Mouse (Mus musculus) frontal cortex, postnatal 36 days (tissue): ENCODE measurements at regions not wholly inside any gene's neighbourhood (a gene's known extent, or its start where the extent isn't known, plus 50 kb on each side); places are given as distances from the start of the nearest gene placed in this dataset.
A peak's percentile ranks its signal among the peaks of the same experiment; 100 is the strongest.
"Not testable (repeated sequence)": the region's sequence is repeated elsewhere in the genome, so short reads cannot be mapped to it uniquely, and the experiment has no call there.

ENCODE experiments used
- DNase-seq, 2 experiments: peaks; one replicate each; pipeline ENCODE4 v3.0.0; 2022; ENCODE audit warnings: low spot score in 2 of 2

GRCm38 (mm10) chr16:55582029-55582428 is 256.7 kb downstream of the Nfkbiz start:
- DNase-seq: no peak

GRCm38 (mm10) chr16:55580827-55581226 is 257.9 kb downstream of the Nfkbiz start:
- DNase-seq: no peak

GRCm38 (mm10) chr16:55578686-55579085 is 260.0 kb downstream of the Nfkbiz start:
- DNase-seq: no peak

- not testable (repeated sequence) for DNase-seq
Measured at GRCm38 (mm10) chr16:55575609-55576283, 263.0 kb downstream of the Nfkbiz start.

GRCm38 (mm10) chr16:55571106-55571505 is 267.6 kb downstream of the Nfkbiz start:
- DNase-seq: no peak

- no peak for DNase-seq
Measured at GRCm38 (mm10) chr16:55570097-55570496, 268.6 kb downstream of the Nfkbiz start.

GRCm38 (mm10) chr16:55555821-55556535 is 258.2 kb upstream of the Zpld1 start:
- no peak for DNase-seq

GRCm38 (mm10) chr16:55555224-55555623 is 257.4 kb upstream of the Zpld1 start:
- no peak for DNase-seq

GRCm38 (mm10) chr16:55553896-55554295 is 256.1 kb upstream of the Zpld1 start:
- DNase-seq: no peak

- DNase-seq: no peak
Measured at GRCm38 (mm10) chr16:55551348-55551747, 253.6 kb upstream of the Zpld1 start.

- DNase-seq: peak in 1 of 2 experiments; percentile 30
Measured at GRCm38 (mm10) chr16:55550649-55551312, 253.0 kb upstream of the Zpld1 start.

GRCm38 (mm10) chr16:55547095-55547494 is 249.3 kb upstream of the Zpld1 start:
- no peak for DNase-seq

- DNase-seq: no peak
Measured at GRCm38 (mm10) chr16:55540336-55541015, 242.7 kb upstream of the Zpld1 start.

GRCm38 (mm10) chr16:55539179-55539578 is 241.4 kb upstream of the Zpld1 start:
- DNase-seq: no peak

- DNase-seq: no peak
Measured at GRCm38 (mm10) chr16:55537548-55537947, 239.8 kb upstream of the Zpld1 start.

- no peak for DNase-seq
Measured at GRCm38 (mm10) chr16:55532686-55533085, 234.9 kb upstream of the Zpld1 start.

GRCm38 (mm10) chr16:55530844-55531243 is 233.1 kb upstream of the Zpld1 start:
- DNase-seq: no peak

GRCm38 (mm10) chr16:55527680-55528079 is 229.9 kb upstream of the Zpld1 start:
- no peak for DNase-seq

- DNase-seq: no peak
Measured at GRCm38 (mm10) chr16:55526230-55526842, 228.6 kb upstream of the Zpld1 start.

- DNase-seq: no peak
Measured at GRCm38 (mm10) chr16:55523264-55523663, 225.5 kb upstream of the Zpld1 start.

- no peak for DNase-seq
Measured at GRCm38 (mm10) chr16:55522283-55522682, 224.5 kb upstream of the Zpld1 start.
